Mouse (Mus musculus) bone marrow, adult 2 months (tissue): ENCODE data around the gene Ugt1a5.

Experiments
- CTCF ChIP-seq: fragments of 200-500 bp; IDR thresholded peaks from 2 replicates; pipeline ENCODE4 v1.5.1; 2011; ENCODE audit warnings: low read length, control low read depth; ENCODE audit not compliant: control insufficient read depth, insufficient read depth
- POLR2A ChIP-seq: fragments of 200-500 bp; IDR thresholded peaks from 2 replicates; pipeline ENCODE4 v1.6.1; 2011; ENCODE audit warnings: low read depth, mild to moderate bottlenecking, control low read depth, low read length, borderline replicate concordance; ENCODE audit not compliant: control insufficient read depth

GRCm38 (mm10) chr1:88133908-88134456 lies 31.8 kb upstream of the Ugt1a5 start:
- TF ChIP-seq POLR2A: no peak
- no peak for TF ChIP-seq CTCF
